Mouse (Mus musculus): ENCODE measurements around the gene Rgs5. TPM values are rescaled to one million over a fixed set of nuclear protein-coding genes. Genes with fewer than 3 reads are reported as not detected.

Gene Rgs5
- polyA plus RNA-seq (2015; fragmentation: Nextera tagmentation; extraction: Ambion mirVana), result 15.4 and 17.7 TPM in 2 replicates

- Histone ChIP-seq H3K27me3 (no peaks in the 10 kb centered on the region), H3K9me3 (no peaks in the 10 kb centered on the region), H3K27ac (replicated peaks) (no peak within 1 kb of the TSS), H3K4me1 (replicated peaks) (0 out of 2 replicates have a peak, but pooled peaks cover 3% of the 10 kb centered on the region), H3K9ac (no peak within 1 kb of the TSS), H3K36me3 (no peaks in the 10 kb centered on the region), H3K4me3 (0 out of 2 replicates have a peak within 1 kb of the TSS, but pooled peaks have one; percentile 5), H3K4me2 (peak within 1 kb of the TSS; percentile 20; the same call in 1 of the 2 replicates)
- no peak for ATAC-seq (ENCODE audit: low FRiP score, low read depth)
- WGBS, result 35% methylated on average over 8 of the region's 8 CpGs
These were observed at the start of gene Rgs5 for GRCm38 (mm10) chr1:169655256-169655655. Gene Rgs5, plus strand, starts transcription at chr1:169655501.

GRCm38 (mm10) chr1:169606164-169606563 is 49.1 kb upstream of the Rgs5 start:
- Histone ChIP-seq H3K27me3 (no peaks in the 10 kb centered on the region), H3K9ac (no peak overlapping the region), H3K27ac (replicated peaks) (no peak overlapping the region), H3K4me3 (no peak overlapping the region), H3K9me3 (no peaks in the 10 kb centered on the region), H3K4me2 (no peak overlapping the region), H3K36me3 (no peaks in the 10 kb centered on the region), H3K4me1 (replicated peaks) (no peaks in the 10 kb centered on the region)
- 48% methylated on average over 3 of the region's 3 CpGs for WGBS
- no peak for ATAC-seq (ENCODE audit: low FRiP score, low read depth)

GRCm38 (mm10) chr1:169629738-169630137 is 25.6 kb upstream of the Rgs5 start:
- Histone ChIP-seq H3K9ac (no peak overlapping the region), H3K4me3 (no peak overlapping the region), H3K27me3 (no peaks in the 10 kb centered on the region), H3K36me3 (no peaks in the 10 kb centered on the region), H3K27ac (replicated peaks) (no peak overlapping the region), H3K9me3 (no peaks in the 10 kb centered on the region), H3K4me1 (replicated peaks) (no peaks in the 10 kb centered on the region), H3K4me2 (no peak overlapping the region)
- WGBS, result 77% methylated on average over 7 of the region's 7 CpGs
- ATAC-seq (ENCODE audit: low FRiP score, low read depth), result no peak

- WGBS, result 76% methylated on average over 14 of the region's 14 CpGs
- Histone ChIP-seq H3K4me3 (no peak overlapping the region), H3K9ac (no peak overlapping the region), H3K9me3 (no peaks in the 10 kb centered on the region), H3K36me3 (no peaks in the 10 kb centered on the region), H3K4me2 (no peak overlapping the region), H3K27me3 (no peaks in the 10 kb centered on the region), H3K27ac (replicated peaks) (no peak overlapping the region), H3K4me1 (replicated peaks) (no peaks in the 10 kb centered on the region)
- no peak for ATAC-seq (ENCODE audit: low FRiP score, low read depth)
These were observed 18.0 kb upstream of the Rgs5 start for GRCm38 (mm10) chr1:169637251-169637750.

GRCm38 (mm10) chr1:169644884-169645653 is 10.2 kb upstream of the Rgs5 start:
- Histone ChIP-seq H3K9me3 (no peaks in the 10 kb centered on the region), H3K27ac (replicated peaks) (no peak overlapping the region), H3K4me1 (replicated peaks) (no peaks in the 10 kb centered on the region), H3K27me3 (no peaks in the 10 kb centered on the region), H3K9ac (no peak overlapping the region), H3K4me2 (no peak overlapping the region), H3K4me3 (no peak overlapping the region), H3K36me3 (no peaks in the 10 kb centered on the region)
- WGBS, result 70% methylated on average over 7 of the region's 7 CpGs
- no peak for ATAC-seq (ENCODE audit: low FRiP score, low read depth)

GRCm38 (mm10) chr1:169659479-169659878 is 4.2 kb downstream of the Rgs5 start:
- Histone ChIP-seq H3K36me3 (no peaks in the 10 kb centered on the region), H3K27ac (replicated peaks) (no peak overlapping the region), H3K4me1 (replicated peaks) (0 out of 2 replicates have a peak, but pooled peaks cover 3% of the 10 kb centered on the region), H3K4me2 (no peak overlapping the region), H3K4me3 (no peak overlapping the region), H3K9ac (no peak overlapping the region), H3K27me3 (no peaks in the 10 kb centered on the region), H3K9me3 (no peaks in the 10 kb centered on the region)
- 13% methylated on average over 4 of the region's 4 CpGs for WGBS
- ATAC-seq (ENCODE audit: low FRiP score, low read depth), result no peak

- no peak overlapping the region for H3K27ac ChIP-seq (replicated peaks)
- no peaks in the 10 kb centered on the region for H3K36me3 ChIP-seq
- no peaks in the 10 kb centered on the region for H3K9me3 ChIP-seq
- no peak overlapping the region for H3K4me2 ChIP-seq
- WGBS, result 78% methylated on average over 4 of the region's 4 CpGs
- no peak for ATAC-seq (ENCODE audit: low FRiP score, low read depth)
- H3K9ac ChIP-seq, result no peak overlapping the region
- no peaks in the 10 kb centered on the region for H3K4me1 ChIP-seq (replicated peaks)
- no peaks in the 10 kb centered on the region for H3K27me3 ChIP-seq
- no peak overlapping the region for H3K4me3 ChIP-seq
These were observed 12.0 kb downstream of the Rgs5 start for GRCm38 (mm10) chr1:169667328-169667727.

- H3K9me3 ChIP-seq, result no peaks in the 10 kb centered on the region
- H3K9ac ChIP-seq, result no peak overlapping the region
- no peaks in the 10 kb centered on the region for H3K27me3 ChIP-seq
- H3K4me1 ChIP-seq (replicated peaks), result no peaks in the 10 kb centered on the region
- H3K4me3 ChIP-seq, result no peak overlapping the region
- ATAC-seq (ENCODE audit: low FRiP score, low read depth), result 0 out of 2 replicates have a peak, but pooled peaks have one; percentile 27
- H3K36me3 ChIP-seq, result no peaks in the 10 kb centered on the region
- no peak overlapping the region for H3K4me2 ChIP-seq
- H3K27ac ChIP-seq (replicated peaks), result no peak overlapping the region
- 70% methylated on average over 1 of the region's 1 CpGs for WGBS
These were observed 15.4 kb downstream of the Rgs5 start for GRCm38 (mm10) chr1:169670705-169671104.

GRCm38 (mm10) chr1:169671801-169672200 is 16.5 kb downstream of the Rgs5 start:
- no peak for ATAC-seq (ENCODE audit: low FRiP score, low read depth)
- 89% methylated on average over 2 of the region's 2 CpGs for WGBS

GRCm38 (mm10) chr1:169672272-169672671 is 17.0 kb downstream of the Rgs5 start:
- Histone ChIP-seq H3K9me3 (no peaks in the 10 kb centered on the region), H3K4me2 (no peak overlapping the region), H3K4me3 (no peak overlapping the region), H3K27ac (replicated peaks) (no peak overlapping the region), H3K27me3 (no peaks in the 10 kb centered on the region), H3K36me3 (no peaks in the 10 kb centered on the region), H3K9ac (no peak overlapping the region), H3K4me1 (replicated peaks) (no peaks in the 10 kb centered on the region)
- 76% methylated on average over 4 of the region's 4 CpGs for WGBS
- no peak for ATAC-seq (ENCODE audit: low FRiP score, low read depth)

More at GRCm38 (mm10) chr1:169671801-169672200, 16.5 kb downstream of the Rgs5 start:
- H3K9ac ChIP-seq, result no peak overlapping the region
- no peaks in the 10 kb centered on the region for H3K27me3 ChIP-seq
- no peak overlapping the region for H3K4me2 ChIP-seq
- no peak overlapping the region for H3K27ac ChIP-seq (replicated peaks)
- H3K9me3 ChIP-seq, result no peaks in the 10 kb centered on the region
- no peak overlapping the region for H3K4me3 ChIP-seq
- H3K4me1 ChIP-seq (replicated peaks), result no peaks in the 10 kb centered on the region
- H3K36me3 ChIP-seq, result no peaks in the 10 kb centered on the region

- no peak for ATAC-seq (ENCODE audit: low FRiP score, low read depth)
- Histone ChIP-seq H3K9me3 (no peaks in the 10 kb centered on the region), H3K36me3 (no peaks in the 10 kb centered on the region), H3K9ac (no peak overlapping the region), H3K27ac (replicated peaks) (no peak overlapping the region), H3K27me3 (no peaks in the 10 kb centered on the region), H3K4me2 (no peak overlapping the region), H3K4me3 (no peak overlapping the region), H3K4me1 (replicated peaks) (no peaks in the 10 kb centered on the region)
- 61% methylated on average over 3 of the region's 3 CpGs for WGBS
These were observed 18.8 kb downstream of the Rgs5 start for GRCm38 (mm10) chr1:169674116-169674515.

- no peaks in the 10 kb centered on the region for H3K4me1 ChIP-seq (replicated peaks)
- WGBS, result 71% methylated on average over 1 of the region's 1 CpGs
- H3K9me3 ChIP-seq, result no peaks in the 10 kb centered on the region
- no peak for ATAC-seq (ENCODE audit: low FRiP score, low read depth)
- H3K36me3 ChIP-seq, result no peaks in the 10 kb centered on the region
- no peak overlapping the region for H3K9ac ChIP-seq
- H3K27ac ChIP-seq (replicated peaks), result no peak overlapping the region
- H3K4me3 ChIP-seq, result no peak overlapping the region
- no peaks in the 10 kb centered on the region for H3K27me3 ChIP-seq
- no peak overlapping the region for H3K4me2 ChIP-seq
These were observed 21.4 kb downstream of the Rgs5 start for GRCm38 (mm10) chr1:169676751-169677150.
